Mouse (Mus musculus) left cerebral cortex, postnatal 36 days (tissue): ENCODE results near the gene Acap1. TPM values are rescaled to one million over a fixed set of nuclear protein-coding genes. Genes with fewer than 3 reads are reported as not detected.
"Not testable (repeated sequence)": the region's sequence is repeated elsewhere in the genome, so short reads cannot be mapped to it uniquely, and the experiment has no call there.

ENCODE experiments used
- DNase-seq, 2 experiments: peaks; one replicate each; pipeline ENCODE4 v3.0.0; 2021 to 2022; ENCODE audit warnings: low spot score in 2 of 2, mixed read lengths in 1 of 2
- intact Hi-C: fragments of 180-260 bp; cut with DNase I; formaldehyde crosslinking; loops from one replicate; pipeline ENCODE4 v1.15.1; 2025
- total RNA-seq, 2 experiments: library from RNA; stranded (reverse); gene quantifications; 2 replicates each; pipeline ENCODE4 v1.2.3; 2021

Gene Acap1
- total RNA-seq, 2 experiments from 2014 or later: 0.27 TPM; not detected in 1

DNA sequence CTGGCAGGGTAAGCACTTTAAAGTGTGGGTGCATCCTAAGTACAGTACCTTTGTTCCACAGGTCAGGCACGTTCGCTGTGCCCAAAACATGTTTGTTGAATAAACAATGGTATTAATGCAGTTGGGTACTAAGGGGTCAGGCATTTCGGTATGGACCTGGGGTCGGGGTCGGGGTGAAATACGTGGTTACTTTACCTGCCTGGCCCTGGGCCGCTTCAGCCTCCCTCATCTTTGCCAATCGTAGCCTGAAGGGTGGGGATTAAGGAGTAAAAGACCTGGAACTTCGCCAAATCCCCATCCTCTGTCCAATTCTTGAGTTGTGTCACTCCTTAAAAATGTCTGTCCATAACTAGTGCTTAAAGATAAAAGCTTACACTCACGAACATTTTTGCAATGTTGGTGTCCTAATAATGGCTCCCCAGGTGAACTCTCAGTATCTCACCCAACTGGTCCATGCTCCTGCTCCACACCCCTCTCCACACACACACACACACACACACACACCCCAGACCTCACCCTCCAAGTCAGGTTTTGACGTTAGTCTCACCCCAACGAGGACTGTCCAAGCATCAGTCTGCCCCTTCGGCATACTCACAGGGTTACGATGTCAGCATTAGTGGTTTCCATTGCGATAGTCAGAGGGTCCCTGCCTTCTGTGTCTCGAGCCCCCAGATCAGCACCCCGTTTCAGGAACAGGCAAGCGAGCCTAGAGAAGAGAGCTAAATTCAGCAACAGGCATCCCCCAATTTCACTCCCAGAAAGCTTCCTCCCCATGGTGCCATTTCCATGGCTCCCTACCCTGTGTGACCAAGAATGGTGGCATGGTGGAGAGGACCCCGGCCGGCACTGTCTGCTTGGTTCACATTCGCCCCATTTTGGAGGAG is 13.3 kb downstream of the Acap1 start:
- no peak for DNase-seq
- intact Hi-C loops: no loop called here

DNA sequence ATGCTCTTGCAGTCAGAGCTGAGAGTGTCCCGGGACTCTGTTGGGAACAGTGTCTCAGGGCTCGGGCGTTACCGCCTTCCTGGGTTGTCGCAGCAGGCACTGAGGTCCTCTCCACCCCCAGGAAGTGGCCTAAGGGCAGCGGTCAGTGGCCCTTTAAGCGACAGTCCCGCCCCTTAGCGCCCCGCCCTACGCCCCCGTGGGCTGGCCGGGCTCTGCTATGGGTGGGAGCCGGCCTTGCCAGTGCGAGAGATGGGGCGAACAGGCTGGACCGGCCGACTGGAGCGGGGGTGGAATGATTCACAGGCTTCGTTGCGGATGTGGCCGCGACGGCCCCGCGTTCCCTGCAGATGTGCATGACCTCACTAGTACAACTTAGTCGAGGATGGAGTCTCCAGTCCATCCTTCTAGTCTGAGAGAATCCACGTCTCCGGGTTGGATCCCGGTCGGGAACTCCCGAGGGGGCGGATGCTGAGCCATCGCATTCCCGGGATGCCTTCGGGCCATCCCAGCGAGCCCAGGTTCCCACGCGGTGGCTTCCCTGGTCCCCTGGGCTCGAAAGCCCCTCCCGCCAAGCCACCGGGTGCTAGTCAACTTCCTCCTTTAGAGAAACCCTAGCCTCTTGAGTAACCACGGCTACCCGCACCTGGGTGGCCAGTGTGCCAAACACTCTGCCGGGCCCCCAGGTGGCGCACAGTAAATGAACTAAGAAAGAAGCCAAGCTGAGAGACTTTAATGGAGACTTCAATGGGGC is 14.3 kb downstream of the Acap1 start, which contains the start of gene Kctd11:
Kctd11 (minus strand) TSS at position 554 of the 751 bp plus-strand sequence.
- intact Hi-C loops: no loop called here
- peak; percentile 59 to 68 for DNase-seq

DNA sequence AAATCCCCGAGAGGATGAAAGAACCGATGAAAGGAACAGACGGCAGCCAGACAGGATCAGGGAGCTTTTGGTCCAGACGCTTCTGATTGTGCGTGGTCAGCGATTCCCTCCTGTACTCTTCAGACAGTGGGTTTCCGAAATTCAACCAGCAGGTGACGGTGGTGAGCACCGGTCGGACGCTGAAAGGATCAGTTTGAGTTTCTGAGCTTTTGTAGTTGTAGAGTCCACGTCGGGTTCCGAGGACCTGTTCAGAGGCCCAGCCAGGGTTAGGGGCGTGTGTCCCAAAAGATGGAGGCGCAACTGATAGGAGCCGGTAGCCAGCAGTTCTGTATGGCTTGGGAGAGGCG is 14.9 kb downstream of the Acap1 start:
- DNase-seq: peak in 1 of 2 experiments; percentile 29
- intact Hi-C loops: no loop called here

DNA sequence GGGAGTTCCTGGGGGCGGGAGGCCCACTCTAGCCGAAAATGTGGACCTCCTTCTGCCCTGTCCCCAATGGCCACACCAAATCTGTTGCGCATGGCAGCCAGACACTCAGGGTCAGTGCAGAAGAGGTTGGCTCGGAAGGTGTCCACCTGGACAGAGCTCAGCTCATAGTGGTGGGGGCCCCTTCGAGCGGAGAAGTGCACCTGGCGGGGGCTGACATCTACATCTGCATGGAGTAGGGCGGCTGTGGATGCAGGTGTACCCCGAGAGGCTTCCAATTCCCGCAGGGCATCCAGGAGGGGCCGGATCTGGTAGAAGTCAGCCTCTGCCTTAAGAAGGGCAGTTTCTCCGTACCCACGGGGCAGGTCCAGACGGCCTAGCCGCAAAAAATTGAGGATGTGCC is 15.6 kb downstream of the Acap1 start:
- intact Hi-C loops: loop anchor here (5.0 kb wide), 1 partner anchor 77 kb away; the partner anchor contains the start of gene Fgf11
- DNase-seq: no peak

DNA sequence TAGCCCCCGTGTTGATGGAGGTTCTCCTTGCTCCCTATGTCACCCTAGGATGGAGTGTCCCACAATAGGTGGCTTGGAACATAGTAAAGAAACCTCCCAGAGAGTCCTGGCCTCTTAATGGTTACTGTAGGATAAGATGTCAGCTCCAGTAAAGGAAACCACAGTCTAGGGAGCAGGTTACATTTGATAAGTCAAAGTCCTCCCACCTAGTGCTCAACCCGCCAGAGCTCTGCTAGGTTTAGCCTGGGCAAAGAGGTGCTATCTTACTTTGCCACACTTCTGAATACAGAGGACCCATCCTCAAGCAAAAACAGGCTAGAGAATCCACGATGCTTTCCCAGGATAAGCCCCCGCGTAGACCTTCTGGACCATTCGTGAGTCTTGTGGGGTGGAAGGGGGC is 16.4 kb downstream of the Acap1 start:
- intact Hi-C loops: loop anchor here (5.0 kb wide), 1 partner anchor 77 kb away; the partner anchor contains the start of gene Fgf11
- no peak for DNase-seq

DNA sequence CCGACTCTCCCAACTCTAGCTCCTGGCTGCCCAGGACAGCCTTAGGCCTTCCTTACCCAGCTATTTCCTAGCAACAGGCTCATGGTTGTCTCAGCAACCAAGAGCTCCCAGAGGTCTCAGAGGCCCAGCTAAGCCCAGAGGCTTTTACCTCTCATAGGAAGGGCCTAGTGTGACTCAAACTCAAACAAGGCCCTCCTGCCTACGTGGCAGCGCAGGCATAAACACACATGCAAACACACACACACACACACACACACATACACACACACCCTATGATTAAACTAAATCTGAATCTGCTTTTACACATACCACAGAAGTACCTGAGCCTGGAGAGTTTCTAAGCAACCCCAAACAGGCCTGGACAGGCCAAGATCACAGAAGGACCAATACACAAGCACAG is 16.9 kb downstream of the Acap1 start:
- no peak for DNase-seq
- intact Hi-C loops: loop anchor here (5.0 kb wide), 1 partner anchor 76 kb away; the partner anchor contains the start of gene Fgf11

DNA sequence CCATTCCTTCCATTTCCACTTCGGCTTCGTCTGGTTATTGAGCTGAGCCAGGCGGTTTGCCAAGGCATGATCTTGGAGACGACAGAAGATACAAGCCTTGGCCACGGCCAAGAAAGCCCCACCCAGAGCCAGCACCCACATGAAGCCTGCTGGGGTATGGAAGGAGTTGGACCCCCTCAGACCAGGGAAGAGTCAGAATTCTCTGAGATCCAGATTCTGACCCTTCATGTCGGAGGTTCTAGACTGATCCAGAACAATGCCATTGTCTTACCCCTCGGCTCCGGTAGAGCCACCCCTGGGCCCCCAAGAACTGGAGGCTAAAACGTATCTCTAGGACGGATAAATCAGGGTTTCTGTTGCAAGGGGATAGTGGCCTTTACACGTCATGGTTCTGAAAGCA is 17.5 kb downstream of the Acap1 start, which contains the start of gene Tmem95:
Tmem95 (minus strand) TSS at position 141 of the 400 bp plus-strand sequence.
- intact Hi-C loops: loop anchor here (5.0 kb wide), 1 partner anchor 76 kb away; the partner anchor contains the start of gene Fgf11
- DNase-seq: no peak

DNA sequence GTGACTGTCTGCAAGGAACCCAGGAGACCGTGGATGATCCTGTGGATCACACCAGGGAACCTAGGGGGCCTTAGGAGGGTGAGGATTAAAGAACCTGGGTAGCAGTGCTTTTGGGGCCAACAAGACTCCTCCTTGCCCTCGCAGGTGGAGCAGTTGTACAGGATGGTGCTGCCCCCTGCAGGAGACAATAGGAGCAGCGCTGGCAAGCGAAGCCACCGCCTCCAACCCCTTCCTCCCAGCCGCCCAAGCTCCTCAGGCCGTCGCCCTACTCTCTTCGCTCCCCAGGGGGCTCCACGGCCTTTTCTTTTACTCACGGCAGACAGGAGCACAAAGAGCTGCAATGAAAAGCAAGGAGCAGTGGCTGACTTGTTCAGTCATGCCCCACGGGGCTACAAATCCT is 18.5 kb downstream of the Acap1 start:
- DNase-seq: peak; percentile 67 to 74
- intact Hi-C loops: loop anchor here (5.0 kb wide), 1 partner anchor 75 kb away; the partner anchor contains the start of gene Fgf11

DNA sequence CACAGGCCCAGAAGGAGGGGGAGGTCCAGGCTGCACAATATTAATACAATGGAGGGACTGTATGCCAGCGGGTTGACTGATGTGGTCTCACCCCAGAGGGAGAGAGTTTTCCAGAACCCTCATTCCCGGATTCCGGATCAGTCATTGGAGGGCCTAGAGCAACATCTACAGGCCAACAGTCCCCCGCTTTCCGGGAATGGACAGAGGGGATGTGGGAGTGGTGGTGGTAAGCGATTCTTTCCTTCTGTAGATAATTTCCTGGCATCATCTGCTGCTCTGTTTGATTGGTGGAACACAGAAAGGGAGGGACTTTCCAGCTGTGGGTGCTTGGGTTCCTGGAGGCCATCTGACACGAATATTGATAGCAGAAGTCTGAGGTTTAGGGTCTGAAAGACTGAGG is 19.2 kb downstream of the Acap1 start:
- DNase-seq: peak; percentile 23 to 30
- intact Hi-C loops: loop anchor here (5.0 kb wide), 1 partner anchor 74 kb away; the partner anchor contains the start of gene Fgf11

DNA sequence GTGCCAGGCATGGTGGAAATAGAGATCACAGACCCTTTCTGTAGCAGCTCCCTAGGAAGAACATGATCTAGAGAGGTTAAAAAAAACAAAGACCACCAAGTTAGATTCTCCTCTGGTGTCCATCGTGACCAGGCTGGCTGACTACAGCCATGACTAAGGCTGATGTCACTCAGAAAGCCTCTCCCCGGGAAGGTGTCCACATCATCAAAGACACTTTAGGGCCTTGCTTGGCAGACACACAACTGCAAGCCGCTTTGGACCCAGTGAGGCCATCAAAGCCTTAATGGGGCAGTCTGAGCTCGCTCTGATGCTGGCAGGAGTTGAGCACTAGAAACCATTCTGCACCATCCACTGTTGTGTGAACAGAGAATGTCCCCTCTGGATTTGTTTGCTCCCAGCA is 22.9 kb downstream of the Acap1 start:
- no peak for DNase-seq
- intact Hi-C loops: no loop called here

DNA sequence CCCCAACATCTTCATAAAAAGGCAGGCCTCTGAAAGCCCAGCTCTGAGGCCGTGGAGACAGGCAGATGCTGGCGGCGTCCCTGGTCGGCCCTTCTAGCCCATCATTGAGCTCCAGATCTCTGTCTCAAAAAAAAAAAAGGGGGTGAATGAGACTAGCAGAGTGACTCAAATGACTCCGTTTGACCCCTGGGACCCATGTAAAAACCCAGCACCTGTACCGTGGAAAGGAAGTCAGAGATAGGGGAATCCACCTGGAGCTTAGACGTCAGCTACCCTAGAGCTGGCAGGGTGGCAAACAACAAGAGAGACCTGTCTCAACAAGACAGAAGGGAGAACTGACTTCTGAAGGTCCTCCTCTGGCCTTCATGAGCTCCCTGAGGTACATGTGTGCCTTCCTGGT is 23.5 kb downstream of the Acap1 start:
- DNase-seq: no peak
- intact Hi-C loops: no loop called here

DNA sequence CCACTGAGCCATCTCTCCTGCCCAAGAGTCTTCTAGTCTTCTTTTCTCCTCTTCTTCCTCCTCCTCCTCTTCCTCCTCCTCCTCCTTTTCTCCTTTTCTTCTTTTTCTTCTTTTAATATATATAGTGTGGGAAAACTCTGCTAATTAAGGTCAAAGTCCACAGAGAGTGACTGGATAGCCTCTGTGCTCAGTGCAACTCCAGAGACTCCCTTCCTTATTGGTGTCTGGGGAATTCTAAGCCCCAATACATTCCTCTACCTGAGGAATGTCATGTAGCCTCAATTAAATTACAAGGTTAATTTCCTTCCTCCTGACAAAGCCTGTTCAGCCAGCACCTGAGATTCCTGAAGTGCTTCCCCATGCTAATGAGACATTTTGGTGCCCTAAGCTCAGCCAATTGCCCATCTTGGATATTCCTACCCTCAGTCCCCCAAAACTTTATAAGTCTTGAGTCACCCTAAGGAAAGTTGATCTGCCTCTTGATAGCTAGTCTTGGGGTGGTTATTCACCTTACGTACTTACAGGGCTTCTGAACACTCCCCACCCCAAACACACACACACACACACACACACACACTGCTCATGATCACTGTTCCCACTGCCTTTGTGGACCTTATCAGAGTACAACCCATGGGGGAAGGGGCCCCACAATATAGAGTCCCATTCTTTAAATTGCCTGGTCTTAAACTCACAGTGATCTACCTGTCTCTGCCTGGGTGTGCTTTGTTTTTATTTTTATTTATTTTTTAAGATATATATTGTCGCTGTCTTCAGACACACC is 24.9 kb downstream of the Acap1 start:
- DNase-seq: no peak
- intact Hi-C loops: no loop called here

DNA sequence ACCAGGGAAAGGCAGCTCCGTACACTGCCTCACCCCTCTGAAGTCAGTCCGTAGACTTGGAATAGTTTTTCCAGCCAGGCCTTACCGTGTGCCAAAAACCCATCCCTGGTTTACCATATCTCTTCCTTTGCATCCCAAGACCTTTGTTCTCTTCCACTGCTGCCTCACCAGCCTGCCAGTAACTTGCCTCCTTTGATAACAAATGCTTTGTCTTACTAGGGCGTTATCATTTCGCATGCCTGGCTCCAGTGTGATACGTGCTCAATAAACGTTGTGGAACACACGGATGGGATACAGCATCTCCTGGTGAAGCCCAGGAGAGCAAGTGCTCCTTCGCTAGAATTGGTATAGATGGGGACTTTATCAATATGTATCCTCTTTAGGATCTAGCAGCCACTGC is 28.0 kb downstream of the Acap1 start:
- intact Hi-C loops: no loop called here
- no peak for DNase-seq

DNA sequence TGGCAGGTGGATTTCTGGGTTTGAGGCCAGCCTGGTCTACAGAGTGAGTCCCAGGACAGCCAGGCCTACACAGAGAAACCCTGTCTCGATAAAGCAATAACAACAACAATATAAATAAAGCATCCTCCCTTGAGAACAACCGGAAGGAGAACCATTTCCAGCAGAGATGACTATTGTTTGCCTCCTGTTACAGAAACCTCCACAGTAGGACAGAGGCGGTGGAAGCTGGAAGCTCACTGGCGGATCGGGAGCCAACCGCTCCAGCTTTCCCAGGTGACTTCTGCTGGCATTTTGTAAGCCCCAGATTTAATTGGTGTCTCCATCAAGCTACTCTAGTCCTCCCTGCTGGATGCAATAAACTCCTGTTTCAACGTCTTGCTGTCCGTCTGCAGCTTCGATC is 29.8 kb downstream of the Acap1 start:
- no peak for DNase-seq
- intact Hi-C loops: no loop called here

DNA sequence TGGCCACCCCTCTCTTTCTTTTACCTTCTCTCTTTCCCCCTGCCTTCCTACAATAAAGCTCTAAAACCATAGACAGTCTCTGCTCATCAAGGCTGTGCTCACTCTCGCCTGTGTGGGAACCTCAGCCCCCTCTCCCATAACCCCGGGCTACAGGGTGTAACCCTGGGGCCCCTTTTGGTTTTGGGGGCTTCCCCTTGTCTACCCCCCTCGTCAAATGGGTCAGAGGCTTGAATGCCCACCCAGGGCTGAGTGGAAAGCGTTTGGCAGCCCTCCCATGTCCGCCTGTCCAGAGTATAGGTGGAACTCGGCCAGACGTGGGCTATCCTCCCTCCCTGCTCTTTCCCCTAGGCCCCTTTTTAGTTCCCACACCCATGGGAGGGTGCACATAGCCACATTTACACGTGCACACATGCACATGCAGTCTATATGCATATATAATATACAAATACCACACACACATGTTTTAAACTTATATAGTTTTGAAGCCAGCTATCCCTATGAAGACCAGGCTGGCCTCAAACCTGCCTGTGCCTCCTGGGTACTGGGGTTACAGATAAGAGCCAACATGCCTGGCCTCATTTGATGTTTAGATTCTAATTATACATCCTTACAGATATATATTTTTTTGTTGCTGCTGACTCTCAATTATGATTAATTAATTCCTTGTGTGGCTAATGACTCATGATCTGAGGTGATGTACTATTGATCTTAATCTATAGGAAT is 31.0 kb downstream of the Acap1 start:
- no peak for DNase-seq
- intact Hi-C loops: no loop called here

DNA sequence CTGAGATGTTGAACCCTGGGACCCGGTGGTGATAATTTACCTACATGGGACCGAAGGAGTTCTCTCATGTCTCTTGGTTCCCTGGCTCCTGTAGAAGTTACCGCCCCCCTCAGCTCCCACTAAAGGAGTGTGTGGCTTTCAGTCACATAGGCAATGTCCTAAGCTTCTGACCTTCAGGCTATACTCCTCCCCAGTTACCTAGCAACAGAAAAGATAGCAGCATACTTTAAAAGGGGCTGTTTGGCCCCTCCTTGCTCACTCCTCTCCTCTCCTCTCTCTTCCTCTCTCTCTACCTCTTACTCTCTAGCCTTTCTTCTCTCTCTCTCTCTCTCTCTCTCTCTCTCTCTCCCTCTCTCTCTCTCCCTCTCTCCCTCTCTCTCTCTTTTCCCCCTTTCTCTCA is 31.6 kb downstream of the Acap1 start:
- intact Hi-C loops, DNase-seq: not testable (repeated sequence)

DNA sequence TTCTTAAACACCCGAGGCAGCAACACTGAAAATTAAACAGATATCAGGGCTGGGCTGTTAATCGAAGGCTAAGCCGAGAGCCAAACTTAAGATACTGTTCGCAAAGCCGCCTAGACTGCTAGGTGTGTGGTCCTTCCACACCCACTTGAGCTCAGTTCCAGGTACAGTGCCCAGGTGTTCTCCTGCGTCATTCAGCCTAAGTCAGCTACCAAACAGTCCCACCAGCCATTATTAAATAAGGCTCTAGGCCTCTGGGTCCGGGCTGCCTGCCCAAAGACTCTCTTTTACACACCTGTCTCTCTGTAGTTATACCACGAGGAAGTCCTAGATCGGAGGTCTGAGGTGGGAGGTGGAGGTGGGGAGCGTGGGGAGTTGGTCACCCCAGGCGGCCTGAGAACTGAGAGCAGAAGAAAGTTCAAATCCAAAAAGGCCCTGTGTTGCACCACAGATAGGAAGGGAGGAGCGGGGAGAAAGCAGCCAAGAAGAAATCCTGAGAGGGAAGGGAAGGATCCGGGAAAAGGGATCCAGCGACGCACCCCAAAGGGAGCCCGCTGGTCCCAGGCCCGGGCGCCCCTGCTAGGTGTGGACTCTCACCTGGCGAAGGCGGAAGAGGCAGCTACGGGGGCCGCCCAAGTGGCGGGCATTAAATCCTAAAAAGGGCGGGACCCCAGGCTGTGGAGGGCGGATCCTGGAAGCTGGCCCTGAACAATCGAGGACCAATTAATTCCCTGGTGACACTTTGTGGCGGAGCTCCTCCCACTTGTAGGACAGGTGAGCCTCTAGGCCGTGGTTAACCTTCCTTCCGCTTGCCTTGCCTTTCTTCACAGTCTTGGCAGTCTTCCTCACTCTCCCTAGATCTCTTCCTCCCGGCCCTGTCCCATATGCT is 37.0 kb downstream of the Acap1 start, which contains the start of gene Tnk1:
Tnk1 (minus strand) TSS at position 618 of the 886 bp plus-strand sequence.
- intact Hi-C loops: no loop called here

DNA sequence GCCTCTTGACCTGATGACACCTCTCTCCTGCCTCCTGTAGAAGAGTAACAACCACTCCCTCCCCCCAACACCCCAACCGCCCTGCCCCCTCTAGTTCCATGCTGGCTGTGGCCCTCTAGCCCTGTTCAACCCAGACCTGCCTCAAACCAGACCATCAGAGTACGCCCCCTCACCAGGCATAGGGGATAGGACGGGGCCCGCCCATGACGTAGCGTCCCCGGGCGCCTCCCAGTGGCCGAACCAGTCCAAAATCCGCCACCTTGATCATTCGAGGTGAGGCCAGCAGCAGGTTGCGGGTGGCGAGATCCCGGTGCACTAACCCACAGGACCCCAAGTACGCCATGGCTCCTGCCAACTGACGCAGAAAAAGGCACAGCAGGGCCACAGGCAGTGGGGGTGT is 40.0 kb downstream of the Acap1 start:
- no peak for DNase-seq
- intact Hi-C loops: no loop called here

More for the DNA sequence above, 37.0 kb downstream of the Acap1 start, which contains the start of gene Tnk1:
- no peak for DNase-seq
